Mouse (Mus musculus) heart, embryonic 13.5 days (tissue): ENCODE measurements at regions not wholly inside any gene's neighbourhood (a gene's known extent, or its start where the extent isn't known, plus 50 kb on each side); places are given as distances from the start of the nearest gene placed in this dataset.

Experiments used
- ATAC-seq: fragments of 200-750 bp; cut with Nextera tagmentation; 2 replicates; pipeline ENCODE4 v1.8.0; 2017; ENCODE audit warnings: moderate TSS enrichment; ENCODE audit not compliant: insufficient number of reproducible peaks, low FRiP score, low TSS enrichment; ENCODE audit errors: extremely low read depth
- H3K27ac ChIP-seq: fragments of 300-500 bp; sonication (generic); replicated peaks from 2 replicates; pipeline ENCODE4 v1.5.1; 2015; ENCODE audit warnings: moderate library complexity, mild to moderate bottlenecking, inconsistent platforms
- H3K27me3 ChIP-seq: fragments of 300-500 bp; sonication (generic); replicated peaks from 2 replicates; pipeline ENCODE4 v1.6.1; 2015; ENCODE audit warnings: mild to moderate bottlenecking, inconsistent platforms
- H3K36me3 ChIP-seq: fragments of 300-500 bp; sonication (generic); 2 replicates; pipeline ENCODE4 v1.6.1; 2015; ENCODE audit warnings: mild to moderate bottlenecking, inconsistent platforms
- H3K4me1 ChIP-seq: fragments of 300-500 bp; sonication (generic); 2 replicates; pipeline ENCODE4 v1.6.1; 2015; ENCODE audit warnings: inconsistent platforms
- H3K4me2 ChIP-seq: fragments of 300-500 bp; sonication (generic); 2 replicates; pipeline ENCODE4 v1.6.1; 2015; ENCODE audit warnings: inconsistent platforms, mild to moderate bottlenecking, moderate library complexity
- H3K4me3 ChIP-seq: fragments of 300-500 bp; sonication (generic); 2 replicates; pipeline ENCODE4 v1.5.1; 2015; ENCODE audit warnings: moderate library complexity, mild to moderate bottlenecking, inconsistent platforms
- H3K9ac ChIP-seq: fragments of 300-500 bp; sonication (generic); 2 replicates; pipeline ENCODE4 v1.6.1; 2015; ENCODE audit warnings: inconsistent platforms, mild to moderate bottlenecking, moderate library complexity
- H3K9me3 ChIP-seq: fragments of 300-500 bp; sonication (generic); 2 replicates; pipeline ENCODE4 v1.6.1; 2016; ENCODE audit warnings: inconsistent platforms
- WGBS: fragments of 180-500 bp; shearing (Covaris S2); methylation state at CpG from one replicate; pipeline ENCODE4 v1.1.7; 2015; ENCODE audit warnings: mixed read lengths; 5-methylcytosine and 5-hydroxymethylcytosine counted together

DNA sequence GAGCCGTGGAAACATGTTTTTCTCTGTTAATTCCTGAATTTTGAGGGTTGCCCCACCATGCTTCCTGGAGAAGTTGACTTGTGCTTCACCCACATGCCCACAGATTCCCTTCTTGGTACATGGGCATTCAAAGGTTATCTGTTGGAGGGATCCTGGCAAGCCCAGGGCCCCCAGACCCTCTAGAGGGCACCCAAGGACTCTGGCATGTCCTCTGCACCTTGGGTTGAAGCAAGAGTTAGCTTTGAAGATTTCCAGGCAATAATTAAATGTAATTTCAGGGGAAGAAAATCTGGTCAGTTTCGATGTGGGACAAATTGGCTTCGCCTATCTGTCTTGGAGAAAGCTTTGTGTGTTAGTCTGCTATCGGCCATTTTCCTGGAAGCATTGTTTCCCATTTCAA, 339.0 kb upstream of the Zmiz1 start:
- Histone ChIP-seq H3K4me2 (no peak overlapping the region), H3K27me3 (no peaks in the 10 kb centered on the region; the same call in 1 of the 2 replicates), H3K4me1 (peaks cover 7% of the 10 kb centered on the region), H3K4me3 (no peak overlapping the region), H3K36me3 (no peaks in the 10 kb centered on the region), H3K9ac (no peak overlapping the region), H3K9me3 (0 out of 2 replicates have a peak, but pooled peaks cover 2% of the 10 kb centered on the region), H3K27ac (no peak overlapping the region)
- no peak for ATAC-seq
- WGBS, result 67% methylated on average over 4 of the region's 4 CpGs

DNA sequence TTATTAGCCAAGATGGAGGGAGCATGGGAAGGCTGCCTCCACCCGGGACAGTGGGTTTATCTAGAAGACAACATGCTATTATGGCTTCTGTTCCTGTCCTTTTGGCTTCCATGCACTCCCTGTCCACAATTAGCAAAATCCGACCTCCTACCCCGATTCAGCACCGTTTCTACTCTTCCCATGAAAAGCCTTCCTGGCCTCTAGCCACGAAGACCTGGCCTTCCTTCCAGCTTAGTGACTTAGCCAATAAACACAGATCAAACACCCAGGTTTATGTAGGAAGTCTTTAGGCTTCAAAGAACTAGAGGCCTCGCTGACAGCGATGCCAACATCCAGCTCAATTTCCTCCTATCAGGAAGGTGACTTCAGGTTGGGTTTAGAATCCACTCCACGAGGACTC, 338.5 kb upstream of the Zmiz1 start:
- no peak overlapping the region for H3K4me3 ChIP-seq
- H3K9ac ChIP-seq, result no peak overlapping the region
- 63% methylated on average over 8 of the region's 8 CpGs for WGBS
- H3K9me3 ChIP-seq, result 0 out of 2 replicates have a peak, but pooled peaks cover 2% of the 10 kb centered on the region
- no peaks in the 10 kb centered on the region; the same call in 1 of the 2 replicates for H3K27me3 ChIP-seq
- H3K27ac ChIP-seq, result no peak overlapping the region
- no peaks in the 10 kb centered on the region for H3K36me3 ChIP-seq
- ATAC-seq, result no peak
- H3K4me2 ChIP-seq, result no peak overlapping the region
- H3K4me1 ChIP-seq, result peaks cover 7% of the 10 kb centered on the region

DNA sequence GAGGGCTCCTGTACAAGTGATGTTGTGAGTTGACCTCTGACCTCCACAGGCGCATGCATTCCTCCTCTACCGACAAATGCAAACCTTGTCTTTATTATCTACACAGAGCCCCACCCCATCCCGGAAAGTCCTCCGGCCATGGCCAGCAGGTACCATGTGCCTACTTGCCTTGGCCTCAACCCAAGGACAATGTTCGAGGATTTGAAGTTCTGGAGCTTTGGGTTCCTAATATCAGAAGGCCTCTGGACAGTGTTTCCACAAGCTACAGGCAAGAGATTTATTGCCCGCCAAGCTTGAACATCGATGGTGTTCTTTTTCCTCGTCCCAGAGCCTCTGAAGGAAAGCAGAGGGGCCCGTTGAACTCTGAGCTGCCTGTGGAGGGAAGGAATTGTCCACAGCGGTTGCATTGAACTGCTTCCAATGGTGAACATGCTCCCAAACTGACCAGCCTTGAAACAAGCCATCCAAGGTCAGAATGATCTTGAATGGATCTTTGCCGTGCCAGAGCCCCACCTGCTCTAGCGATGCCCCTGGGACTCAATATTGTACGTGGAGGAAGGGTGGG, 335.9 kb upstream of the Zmiz1 start:
- Histone ChIP-seq H3K4me1 (no peaks in the 10 kb centered on the region; the same call in none of the 2 replicates), H3K9ac (no peak overlapping the region), H3K36me3 (no peaks in the 10 kb centered on the region), H3K27ac (no peak overlapping the region), H3K27me3 (no peaks in the 10 kb centered on the region; the same call in 1 of the 2 replicates), H3K4me2 (no peak overlapping the region), H3K9me3 (no peaks in the 10 kb centered on the region), H3K4me3 (no peak overlapping the region)
- 77% methylated on average over 13 of the region's 13 CpGs for WGBS
- ATAC-seq, result no peak

DNA sequence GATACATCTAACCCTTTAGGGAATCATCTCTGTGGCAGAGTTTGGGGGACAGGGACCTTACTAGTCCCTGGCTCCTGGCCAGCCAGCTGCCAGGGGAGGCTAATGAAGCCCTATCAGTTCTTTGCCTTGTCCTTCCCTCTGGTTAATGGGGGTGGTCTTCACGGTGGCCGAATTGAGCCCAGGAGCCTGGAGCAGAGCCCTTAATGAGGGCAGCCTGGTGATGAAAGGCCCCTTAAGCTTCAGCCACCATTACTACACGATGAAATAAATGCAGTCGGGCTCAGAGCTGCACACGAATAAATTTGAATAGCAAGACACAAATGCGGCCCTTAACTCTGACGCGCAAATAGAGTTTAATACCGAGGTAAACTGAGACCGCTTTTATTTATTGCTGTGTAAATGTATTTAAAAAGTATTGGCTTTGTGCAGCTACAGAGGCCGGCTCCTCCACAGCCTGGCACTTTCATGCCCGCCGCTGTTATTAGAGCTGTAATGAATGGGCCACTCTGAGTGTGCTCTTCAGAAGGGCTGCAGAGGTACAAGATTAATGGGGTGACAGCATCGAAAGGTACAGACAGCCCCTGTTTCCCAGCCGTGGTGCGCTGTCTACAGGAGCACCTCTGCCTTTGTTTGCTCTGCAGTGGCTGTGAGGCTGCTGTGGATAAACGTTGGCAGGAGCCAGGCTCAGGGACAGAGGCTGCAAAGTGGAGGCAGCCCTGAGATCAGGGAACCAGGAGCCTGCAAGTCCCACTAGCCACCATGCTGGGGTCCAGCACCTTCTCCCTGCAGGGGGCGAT, 335.2 kb upstream of the Zmiz1 start:
- no peaks in the 10 kb centered on the region for H3K36me3 ChIP-seq
- no peak overlapping the region for H3K27ac ChIP-seq
- H3K27me3 ChIP-seq, result no peaks in the 10 kb centered on the region; the same call in 1 of the 2 replicates
- no peak overlapping the region for H3K4me3 ChIP-seq
- no peaks in the 10 kb centered on the region; the same call in none of the 2 replicates for H3K4me1 ChIP-seq
- WGBS, result 60% methylated on average over 18 of the region's 18 CpGs
- no peak overlapping the region for H3K4me2 ChIP-seq
- H3K9ac ChIP-seq, result no peak overlapping the region
- no peak for ATAC-seq
- no peaks in the 10 kb centered on the region for H3K9me3 ChIP-seq

DNA sequence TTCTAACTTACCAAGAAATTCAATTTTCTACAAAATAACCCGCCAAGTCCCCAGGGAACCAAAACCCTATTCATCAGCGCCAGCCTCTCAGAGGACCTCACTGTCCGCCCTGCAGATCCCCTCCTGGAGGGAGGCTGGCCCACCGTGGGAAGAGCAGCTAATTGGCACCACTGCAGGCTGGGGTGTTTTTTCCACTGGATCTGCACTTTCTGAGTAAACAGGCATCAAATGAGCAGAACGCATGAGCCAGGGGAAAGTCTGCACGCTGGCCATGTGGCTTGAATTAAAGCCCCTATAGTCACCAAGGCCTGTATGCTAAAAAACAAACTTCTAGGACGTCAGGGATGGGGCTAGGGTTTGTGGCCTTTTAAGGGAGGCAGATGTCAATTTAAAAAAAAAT, 332.4 kb upstream of the Zmiz1 start:
- 60% methylated on average over 7 of the region's 7 CpGs for WGBS
- no peak for ATAC-seq
- Histone ChIP-seq H3K27ac (no peak overlapping the region), H3K9ac (no peak overlapping the region), H3K4me3 (no peak overlapping the region), H3K4me2 (no peak overlapping the region), H3K9me3 (no peaks in the 10 kb centered on the region), H3K36me3 (no peaks in the 10 kb centered on the region), H3K27me3 (no peaks in the 10 kb centered on the region; the same call in 1 of the 2 replicates), H3K4me1 (no peaks in the 10 kb centered on the region; the same call in 1 of the 2 replicates)

DNA sequence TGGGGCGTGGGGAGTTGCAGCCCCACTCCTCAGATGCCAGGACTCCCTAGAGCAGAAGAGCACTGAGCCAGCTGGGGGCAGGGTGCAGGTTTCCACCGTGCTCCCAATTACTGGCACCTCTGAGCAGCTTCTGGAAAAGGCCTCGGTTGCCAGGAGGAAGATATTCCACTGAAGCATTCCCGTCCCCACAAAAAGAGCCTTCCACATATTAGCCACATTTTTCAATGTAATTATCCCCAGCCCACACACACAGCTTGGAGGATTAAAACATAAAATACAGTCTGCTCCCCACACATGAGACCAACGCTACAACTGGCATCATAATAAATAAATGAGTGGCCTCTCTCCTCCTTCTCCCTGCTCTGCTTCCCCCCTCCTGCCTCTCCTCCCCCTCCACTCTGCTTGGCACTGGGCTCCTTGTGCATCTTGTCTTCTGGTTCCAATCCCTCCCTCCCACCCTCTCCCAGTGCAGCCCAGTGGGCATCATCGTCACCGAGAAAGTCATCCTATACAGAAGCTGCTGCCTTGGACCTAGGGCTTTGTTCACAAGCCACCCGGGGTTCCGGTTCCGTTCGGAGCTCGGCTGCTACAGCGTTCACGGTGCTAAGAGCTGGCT, 331.3 kb upstream of the Zmiz1 start:
- Histone ChIP-seq H3K4me2 (no peak overlapping the region), H3K4me3 (no peak overlapping the region), H3K36me3 (no peaks in the 10 kb centered on the region), H3K9me3 (no peaks in the 10 kb centered on the region), H3K4me1 (no peaks in the 10 kb centered on the region; the same call in 1 of the 2 replicates), H3K9ac (no peak overlapping the region), H3K27me3 (no peaks in the 10 kb centered on the region), H3K27ac (no peak overlapping the region)
- 53% methylated on average over 14 of the region's 14 CpGs for WGBS
- ATAC-seq, result no peak

DNA sequence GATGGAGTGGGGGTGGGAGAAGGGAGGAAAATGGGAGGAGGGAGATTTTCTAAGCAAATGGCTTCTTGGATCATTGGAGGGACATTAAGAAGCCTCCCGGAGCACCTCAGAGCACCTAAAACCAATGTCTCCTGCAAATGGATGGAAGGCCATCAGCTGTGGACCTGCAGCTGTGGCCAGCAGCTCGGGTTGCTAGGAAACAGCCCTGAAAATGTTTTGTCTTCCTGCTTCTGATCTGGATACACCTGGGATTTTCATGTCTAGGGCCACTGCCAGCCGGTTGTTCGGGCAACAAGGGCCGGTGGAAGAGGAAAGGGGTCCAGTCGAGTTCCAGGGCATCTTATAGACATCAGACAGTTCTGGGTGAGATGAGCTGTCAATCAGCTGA, 330.8 kb upstream of the Zmiz1 start:
- Histone ChIP-seq H3K27me3 (no peaks in the 10 kb centered on the region), H3K4me1 (no peaks in the 10 kb centered on the region; the same call in 1 of the 2 replicates), H3K9me3 (0 out of 2 replicates have a peak, but pooled peaks cover 5% of the 10 kb centered on the region), H3K4me3 (no peak overlapping the region), H3K9ac (no peak overlapping the region), H3K27ac (no peak overlapping the region), H3K36me3 (no peaks in the 10 kb centered on the region), H3K4me2 (no peak overlapping the region)
- no peak for ATAC-seq
- WGBS, result 70% methylated on average over 6 of the region's 6 CpGs

DNA sequence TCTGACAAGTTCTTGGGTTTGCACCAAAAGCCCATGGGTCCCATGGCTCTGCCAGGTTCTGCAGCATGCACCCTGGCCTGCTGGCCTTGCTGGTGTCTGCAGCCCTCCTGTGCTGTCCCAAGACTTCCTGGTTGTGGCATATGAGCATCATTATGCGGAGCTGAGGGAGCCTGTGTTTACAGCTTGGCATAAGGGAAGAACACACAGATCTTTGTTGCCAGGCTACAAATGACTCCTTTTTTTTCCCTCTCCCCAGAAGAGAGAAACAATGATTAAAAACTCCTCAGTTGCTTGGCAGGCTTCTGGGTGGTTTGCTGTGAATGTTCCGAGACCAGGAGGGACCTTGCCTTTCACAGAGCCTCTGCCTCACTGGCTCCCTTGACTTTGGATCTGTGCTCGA, 323.6 kb upstream of the Zmiz1 start:
- no peak overlapping the region for H3K27ac ChIP-seq
- peaks cover 21% of the 10 kb centered on the region for H3K9me3 ChIP-seq
- no peak overlapping the region for H3K4me3 ChIP-seq
- H3K36me3 ChIP-seq, result 0 out of 2 replicates have a peak, but pooled peaks cover 4% of the 10 kb centered on the region
- H3K4me2 ChIP-seq, result no peak overlapping the region
- ATAC-seq, result no peak
- WGBS, result 84% methylated on average over 3 of the region's 3 CpGs
- H3K9ac ChIP-seq, result no peak overlapping the region
- peaks cover 14% of the 10 kb centered on the region for H3K4me1 ChIP-seq
- no peaks in the 10 kb centered on the region for H3K27me3 ChIP-seq

DNA sequence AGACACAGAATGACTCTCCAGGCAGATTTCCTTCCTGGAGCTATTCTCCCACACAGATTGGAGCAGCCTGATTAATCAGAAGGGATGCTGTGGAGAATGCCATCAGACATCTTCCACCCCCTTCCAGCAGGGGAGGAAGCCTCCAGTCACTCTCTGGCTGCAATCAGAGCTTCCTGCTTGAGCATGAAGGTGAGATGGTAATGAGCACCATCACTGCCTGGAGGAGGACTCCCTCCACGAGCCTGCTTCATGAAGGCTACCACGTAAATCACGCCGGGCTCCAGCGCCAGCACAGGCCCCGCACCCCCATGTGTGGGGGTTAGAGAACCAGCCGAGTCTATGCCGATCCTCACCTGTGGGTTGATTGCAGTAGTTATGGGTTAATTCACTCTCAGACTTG, 321.7 kb upstream of the Zmiz1 start:
- no peak overlapping the region for H3K9ac ChIP-seq
- WGBS, result 89% methylated on average over 8 of the region's 8 CpGs
- peaks cover 21% of the 10 kb centered on the region for H3K9me3 ChIP-seq
- H3K27me3 ChIP-seq, result no peaks in the 10 kb centered on the region
- H3K36me3 ChIP-seq, result 0 out of 2 replicates have a peak, but pooled peaks cover 4% of the 10 kb centered on the region
- peaks cover 27% of the 10 kb centered on the region for H3K4me1 ChIP-seq
- H3K4me3 ChIP-seq, result no peak overlapping the region
- no peak for ATAC-seq
- H3K4me2 ChIP-seq, result no peak overlapping the region
- no peak overlapping the region for H3K27ac ChIP-seq

DNA sequence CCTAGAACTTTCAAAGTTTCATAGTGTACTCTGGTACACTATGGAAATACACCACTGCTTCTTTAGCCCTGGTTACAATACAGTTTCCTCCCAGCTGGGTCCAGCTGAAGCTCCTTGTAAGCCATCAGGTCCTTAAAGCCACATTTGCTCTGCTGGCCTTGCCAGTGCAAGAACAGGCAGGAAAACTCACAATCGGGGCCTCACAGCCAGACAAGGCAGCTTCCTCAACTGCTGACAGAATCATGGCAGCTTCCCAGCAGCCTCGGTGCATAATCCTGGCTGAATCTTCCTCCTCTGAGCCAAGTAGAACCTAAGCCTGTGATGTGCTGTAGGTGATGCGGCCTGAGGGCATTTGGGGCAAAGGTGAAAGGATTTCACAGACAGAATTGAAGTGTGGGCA, 320.5 kb upstream of the Zmiz1 start:
- WGBS, result 41% methylated on average over 3 of the region's 3 CpGs
- peaks cover 13% of the 10 kb centered on the region for H3K9me3 ChIP-seq
- H3K27me3 ChIP-seq, result no peaks in the 10 kb centered on the region
- H3K27ac ChIP-seq, result peak overlapping the region; percentile 58; the same call in 1 of the 2 replicates
- no peak overlapping the region for H3K4me2 ChIP-seq
- H3K36me3 ChIP-seq, result 0 out of 2 replicates have a peak, but pooled peaks cover 4% of the 10 kb centered on the region
- H3K9ac ChIP-seq, result no peak overlapping the region
- ATAC-seq, result no peak
- H3K4me1 ChIP-seq, result peaks cover 27% of the 10 kb centered on the region
- H3K4me3 ChIP-seq, result no peak overlapping the region

DNA sequence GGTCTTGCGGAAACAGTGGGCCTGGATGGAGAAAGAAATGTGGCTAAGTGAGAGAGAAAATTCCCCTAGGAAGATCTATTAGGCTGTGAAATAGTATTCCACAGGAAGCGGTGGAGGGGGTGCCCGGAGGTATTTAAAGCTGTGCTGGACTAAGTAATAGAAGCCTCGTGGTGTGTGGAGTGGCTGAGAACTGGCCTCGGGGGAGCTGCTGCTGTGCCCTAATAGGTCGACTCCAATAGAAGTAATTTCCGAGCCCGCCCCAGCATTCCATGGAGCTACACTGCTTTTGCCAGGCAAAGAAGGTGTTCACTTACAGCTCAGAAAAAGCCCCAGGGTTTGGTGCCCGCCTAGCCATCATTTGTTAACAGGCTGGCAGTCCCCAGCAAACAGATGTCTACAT, 317.1 kb upstream of the Zmiz1 start:
- 50% methylated on average over 9 of the region's 9 CpGs for WGBS
- Histone ChIP-seq H3K4me1 (peaks cover 27% of the 10 kb centered on the region), H3K4me3 (no peak overlapping the region), H3K36me3 (no peaks in the 10 kb centered on the region), H3K4me2 (no peak overlapping the region), H3K9me3 (no peaks in the 10 kb centered on the region), H3K9ac (no peak overlapping the region), H3K27me3 (no peaks in the 10 kb centered on the region), H3K27ac (0 out of 2 replicates have a peak overlapping the region, but pooled peaks have one; percentile 15)
- no peak for ATAC-seq
